Mouse (Mus musculus) mature B cell (primary cell): ENCODE data around the gene Scn3b.

Experiments
- in situ Hi-C: fragments of 300-500 bp; cut with MboI; formaldehyde crosslinking; loops from 2 replicates; pipeline ENCODE4 v1.14.3; 2019

Scn3b gene

DNA sequence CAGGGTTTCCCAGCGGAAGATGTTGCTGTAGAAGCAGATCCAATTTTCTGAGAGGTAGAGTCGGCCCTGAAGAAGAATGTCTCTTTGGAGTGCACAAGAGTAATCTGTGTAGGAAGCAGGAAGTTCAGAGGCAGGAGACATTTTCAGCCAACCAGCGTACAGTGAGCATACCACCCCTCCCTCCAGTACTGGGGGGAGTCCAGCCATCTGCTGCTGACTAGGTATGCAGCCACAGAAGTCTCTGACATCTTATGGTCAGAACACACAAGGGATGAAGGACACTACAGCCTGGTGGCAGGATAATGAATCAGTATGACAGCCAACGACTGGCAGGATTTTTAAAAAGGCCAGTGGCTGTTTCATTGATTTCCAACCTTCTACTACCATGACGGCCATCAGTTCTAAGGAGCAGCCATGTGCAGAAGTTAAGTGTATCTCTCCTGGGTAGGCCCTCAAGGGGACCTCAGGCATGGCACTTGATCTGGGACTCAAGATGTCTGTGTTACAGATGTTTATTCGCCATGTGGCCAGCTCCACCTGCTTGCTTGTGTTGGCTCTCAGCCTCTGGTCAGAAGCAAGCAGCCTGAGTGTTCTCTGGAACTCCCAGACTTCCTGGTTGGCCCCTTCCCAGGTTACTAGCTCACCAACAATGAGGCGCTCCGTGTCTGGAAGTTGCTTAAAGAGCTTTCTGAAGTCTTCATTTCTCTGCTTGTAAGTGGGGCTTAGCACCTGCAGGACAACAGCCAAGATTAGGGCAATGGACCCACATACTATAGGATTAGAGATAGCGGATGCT, 48.0 kb downstream of the Scn3b start:
- in situ Hi-C loops, result no loop called here

DNA sequence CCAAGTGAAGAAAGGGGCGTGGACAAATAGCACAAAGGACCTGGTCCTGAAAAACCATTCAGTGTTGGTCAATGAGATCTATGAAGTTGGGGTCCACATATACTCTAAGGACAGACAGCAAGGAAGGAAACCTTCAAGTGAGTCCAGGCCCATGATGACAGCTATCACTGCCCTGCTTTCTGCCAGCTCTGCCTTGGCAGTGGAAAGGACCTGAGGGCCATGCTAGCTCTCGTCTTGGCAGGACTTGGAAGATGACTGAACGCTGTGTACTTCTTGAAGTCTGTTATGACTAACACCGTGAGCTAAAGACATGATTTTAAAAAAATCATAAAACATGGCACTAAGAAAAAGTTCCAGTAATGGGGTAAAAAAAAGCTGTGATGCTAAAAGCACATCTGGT, 48.7 kb downstream of the Scn3b start:
- in situ Hi-C loops, result no loop called here

DNA sequence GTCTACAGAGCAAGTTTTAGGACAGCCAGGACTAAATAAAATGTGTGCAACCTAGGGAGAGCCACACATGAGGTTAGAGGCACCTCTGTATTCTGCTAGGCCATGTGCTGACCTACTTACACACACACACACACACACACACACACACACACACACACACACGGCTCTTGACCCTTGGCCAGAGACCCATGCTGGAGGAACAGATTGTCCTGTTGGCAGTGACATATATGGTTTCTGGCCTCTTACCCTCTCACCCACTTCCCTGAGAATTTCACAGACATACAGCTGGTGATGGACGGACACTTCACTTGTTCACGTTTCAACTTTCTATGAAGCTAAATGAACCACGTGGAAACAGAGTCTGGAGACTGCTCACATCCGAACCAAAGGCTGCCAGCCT, 49.8 kb downstream of the Scn3b start:
- in situ Hi-C loops, result no loop called here

DNA sequence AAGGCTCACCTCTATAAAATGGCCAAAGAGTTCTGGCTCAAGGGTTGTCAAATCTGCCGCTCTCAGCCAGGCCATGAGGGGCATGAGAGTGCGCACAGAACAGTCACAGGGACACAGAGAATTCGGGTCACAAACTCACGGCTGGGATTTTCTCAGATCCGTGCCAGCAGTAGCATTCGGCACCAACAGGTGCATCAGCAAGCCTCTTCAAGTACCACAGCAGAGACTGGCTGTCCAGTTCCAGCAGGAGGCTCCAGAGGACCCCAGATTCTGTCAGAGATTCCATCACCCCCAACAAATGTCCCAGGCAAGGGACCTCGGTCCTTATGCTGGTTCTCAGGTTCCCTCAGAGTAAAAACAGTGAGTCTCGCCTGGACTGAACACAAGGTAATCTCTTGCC, 51.4 kb downstream of the Scn3b start:
- in situ Hi-C loops, result no loop called here

DNA sequence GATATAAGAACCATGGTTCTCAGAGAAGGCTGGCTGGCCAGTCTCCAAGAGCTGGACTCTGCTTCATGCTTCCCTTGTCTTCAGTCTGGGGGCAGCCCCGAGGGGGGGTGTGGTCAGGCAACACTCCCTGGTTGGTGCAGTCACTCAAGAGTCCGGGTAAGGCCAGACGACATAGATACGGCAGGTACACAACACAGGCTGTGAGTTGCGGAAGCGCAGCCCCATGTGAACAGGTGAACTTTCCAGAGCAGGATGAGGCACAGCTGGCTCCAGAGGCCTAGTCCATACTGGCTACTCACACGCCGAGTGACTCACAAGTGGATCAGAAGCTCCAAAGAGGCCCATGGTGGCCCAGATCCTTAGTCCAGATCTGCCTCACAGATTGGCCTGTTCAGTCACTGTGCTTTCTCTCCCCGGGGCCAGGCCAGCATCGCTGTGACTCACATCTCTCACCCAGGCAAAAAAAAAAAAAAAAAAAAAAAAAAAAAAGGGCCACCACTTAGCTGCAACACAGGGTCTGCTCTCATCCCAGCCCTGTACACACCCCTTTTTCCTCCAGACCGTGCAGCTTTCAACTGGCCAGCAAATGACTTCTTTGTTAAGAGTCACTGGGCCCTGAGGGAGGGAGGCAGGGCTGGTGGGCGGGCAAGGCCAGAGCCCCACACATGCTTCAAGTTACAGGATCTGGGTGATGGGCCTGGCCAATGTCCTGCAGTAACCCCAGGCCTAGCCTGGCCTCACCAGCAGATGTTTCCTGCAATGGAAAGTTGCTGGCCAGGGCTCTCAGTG, 52.1 kb downstream of the Scn3b start:
- in situ Hi-C loops, result no loop called here

DNA sequence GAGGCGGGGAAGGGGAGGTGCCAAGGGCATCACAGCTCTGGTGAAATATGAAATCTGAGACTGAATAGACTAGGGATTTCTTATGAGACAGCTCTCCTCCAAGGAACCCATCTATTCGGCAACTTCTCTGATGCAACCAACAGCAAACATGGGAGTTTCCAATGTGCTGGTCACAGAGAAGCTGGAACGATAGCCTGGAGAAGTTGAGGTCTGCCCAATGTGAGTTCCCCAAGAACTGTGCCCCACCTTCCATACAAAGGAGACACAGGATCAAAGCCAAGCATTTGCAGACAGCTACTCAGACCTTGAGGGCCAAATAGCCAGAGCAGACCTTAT, 52.6 kb downstream of the Scn3b start:
- in situ Hi-C loops, result no loop called here

DNA sequence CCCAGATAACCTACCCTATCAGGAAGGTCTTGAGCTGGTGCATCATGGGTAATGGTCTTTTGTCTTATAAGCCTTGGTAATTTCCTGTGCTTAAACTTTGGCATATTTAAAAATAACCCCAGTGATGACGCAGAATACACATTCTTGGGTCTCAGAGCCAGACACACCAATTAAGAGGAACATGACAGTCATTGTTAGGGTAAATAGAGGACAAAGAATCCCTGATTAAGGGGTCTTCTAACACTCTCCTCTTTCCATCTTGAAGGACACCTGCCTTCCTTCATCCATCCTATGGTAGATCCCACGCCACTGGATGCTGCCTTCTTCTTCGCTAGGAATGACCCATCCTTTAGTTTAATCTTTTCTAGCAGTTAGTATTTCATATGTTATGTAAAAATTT, 53.4 kb downstream of the Scn3b start:
- in situ Hi-C loops, result no loop called here

DNA sequence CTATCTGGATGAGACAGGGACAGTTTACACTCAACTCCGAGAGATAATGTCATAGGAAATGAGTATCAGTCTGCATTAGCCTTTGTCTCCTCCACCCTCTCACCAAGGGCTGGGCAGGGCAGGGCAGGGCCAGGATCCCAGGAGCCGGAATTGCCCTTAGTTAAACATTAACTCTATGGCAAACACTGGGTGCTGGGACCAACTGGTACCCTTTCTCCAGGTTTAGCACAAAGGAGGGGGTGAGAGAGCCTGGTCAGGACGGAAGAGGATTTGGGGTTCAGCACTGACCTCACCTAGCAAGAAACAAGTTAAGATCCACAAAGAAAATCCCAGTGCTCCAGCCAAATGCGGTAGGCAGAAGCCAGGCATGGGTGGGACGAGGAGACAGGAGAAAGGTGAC, 54.2 kb downstream of the Scn3b start:
- in situ Hi-C loops, result no loop called here

DNA sequence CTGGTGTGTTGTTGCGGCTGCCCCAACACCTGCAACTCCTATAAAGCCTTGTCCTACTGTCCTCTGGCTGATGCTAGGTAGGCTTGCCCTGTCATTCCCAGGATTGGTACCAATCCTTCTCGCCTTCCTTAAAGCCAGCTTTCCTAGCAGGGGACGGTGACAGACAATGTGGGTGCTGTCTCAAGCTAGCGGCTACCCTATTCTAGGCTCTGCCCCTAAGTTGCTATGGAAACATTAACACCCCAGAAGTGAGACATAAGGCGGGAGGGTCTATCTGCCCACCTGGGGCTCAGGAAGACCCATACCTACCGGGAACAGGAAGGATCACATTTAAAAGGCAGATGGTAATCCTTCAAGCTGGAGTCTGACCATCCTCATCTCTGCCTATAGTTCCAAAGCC, 54.8 kb downstream of the Scn3b start:
- in situ Hi-C loops, result no loop called here

DNA sequence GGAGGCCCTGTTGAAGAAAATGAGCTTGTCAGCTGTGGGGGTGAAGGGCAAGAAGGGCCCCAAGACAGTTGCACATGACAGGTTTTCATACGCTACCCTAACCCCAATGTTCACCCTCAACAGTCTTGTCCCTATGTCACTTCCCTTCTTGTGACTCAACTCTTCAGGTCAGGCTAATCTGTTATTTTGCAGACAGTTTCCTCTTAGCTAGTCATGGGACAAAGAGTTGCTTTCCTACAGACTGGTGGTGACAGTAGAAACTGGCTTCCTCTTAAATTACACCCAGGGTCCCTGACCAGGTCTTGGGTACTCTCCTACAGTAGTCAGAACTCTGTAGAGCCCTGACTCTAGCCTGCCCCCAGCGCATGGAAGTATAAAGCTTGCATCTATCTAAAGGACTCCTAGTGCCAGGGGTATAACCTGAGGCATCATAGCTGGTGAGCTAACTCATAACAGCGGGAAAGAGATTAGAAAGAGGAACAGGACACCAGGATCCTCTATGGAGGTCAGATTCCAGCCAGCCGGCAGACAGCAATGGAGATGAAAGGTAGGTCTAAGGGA, 55.3 kb downstream of the Scn3b start:
- in situ Hi-C loops, result no loop called here

DNA sequence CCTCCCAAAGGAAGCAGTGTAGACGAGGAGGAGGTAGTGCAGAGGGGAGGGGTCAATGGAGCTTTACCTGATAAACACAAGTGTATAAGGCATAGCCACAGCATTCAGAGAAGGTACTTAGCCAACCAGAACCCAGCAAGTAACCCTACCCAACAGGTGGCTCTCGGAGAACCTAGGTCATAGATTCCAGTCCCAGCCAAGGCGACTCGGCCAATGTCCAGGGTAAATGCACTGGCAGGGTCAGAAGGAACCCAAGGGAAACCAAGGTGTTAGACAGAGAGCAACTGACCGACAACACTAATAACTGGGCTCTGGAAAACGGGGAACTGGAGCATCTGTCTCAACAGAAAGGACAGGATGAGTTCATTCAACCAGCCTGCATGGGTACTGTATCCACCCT, 55.8 kb downstream of the Scn3b start:
- in situ Hi-C loops, result no loop called here

DNA sequence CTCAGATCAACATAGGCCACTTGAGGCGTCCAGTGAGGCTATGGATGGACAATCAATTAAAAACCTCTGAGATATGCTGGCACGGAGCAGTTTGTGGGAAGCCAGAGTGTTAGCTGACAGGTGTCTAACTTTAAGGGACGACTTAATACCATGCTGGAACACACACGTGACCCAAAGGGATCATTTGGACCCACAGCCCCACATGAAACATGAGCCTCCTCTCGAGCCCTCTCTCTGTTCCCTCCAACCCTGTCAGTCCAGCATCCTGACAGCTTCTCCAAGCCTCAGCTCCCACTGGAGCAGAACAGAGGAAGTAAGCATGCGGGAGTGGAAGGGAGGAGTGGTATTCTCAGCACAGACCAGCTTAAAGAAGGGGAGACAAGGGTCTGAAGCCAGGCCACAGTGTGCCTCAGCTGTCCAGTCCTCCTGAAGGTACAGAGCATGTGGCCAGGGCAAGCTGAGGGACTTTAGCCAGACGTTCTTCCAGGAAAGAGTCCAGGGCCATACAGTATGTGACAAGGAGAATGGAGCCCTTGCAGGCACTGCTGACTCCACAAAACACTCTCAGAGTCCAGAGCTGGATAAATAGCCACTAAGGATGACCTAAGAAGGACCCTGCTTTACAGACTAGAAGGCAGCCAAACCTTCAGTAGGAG, 57.4 kb downstream of the Scn3b start:
- in situ Hi-C loops, result no loop called here

DNA sequence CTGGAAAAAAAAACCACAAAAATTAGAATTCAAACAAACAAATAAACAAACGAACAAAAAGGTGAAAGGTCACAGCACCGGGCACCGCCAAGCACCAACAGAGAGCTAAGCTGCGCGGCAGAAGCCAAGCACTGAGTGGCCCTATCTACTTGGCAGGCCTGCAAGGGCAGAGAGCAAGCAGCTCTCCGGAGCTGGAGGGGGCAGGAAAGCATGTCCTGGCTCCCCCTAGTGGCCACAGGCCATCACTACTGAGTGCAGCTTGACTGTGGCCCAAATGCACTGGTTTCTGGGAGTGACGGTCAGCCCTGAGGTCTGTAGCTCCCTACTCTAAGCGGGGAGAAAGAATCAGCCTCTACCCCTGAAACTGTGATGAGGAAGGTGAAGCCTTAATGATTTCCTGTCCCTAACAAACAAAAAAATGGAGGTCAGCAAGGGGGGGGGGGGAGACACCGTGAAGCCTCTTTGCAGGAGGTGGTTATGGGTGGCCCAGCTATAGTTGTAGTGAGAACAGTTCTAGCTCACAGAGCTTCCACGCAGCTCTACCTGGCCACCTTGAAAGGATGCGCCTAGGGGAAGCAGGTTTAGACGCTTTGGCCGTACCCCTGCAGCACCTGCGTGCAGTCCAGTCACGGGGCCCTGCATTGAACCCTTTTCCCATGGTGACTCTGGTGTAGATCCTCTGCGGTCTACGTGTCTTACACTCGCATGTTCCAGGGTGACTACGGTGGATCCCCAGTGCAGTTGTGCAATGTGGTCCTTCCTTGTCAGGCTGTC, 61.8 kb downstream of the Scn3b start:
- in situ Hi-C loops, result no loop called here

DNA sequence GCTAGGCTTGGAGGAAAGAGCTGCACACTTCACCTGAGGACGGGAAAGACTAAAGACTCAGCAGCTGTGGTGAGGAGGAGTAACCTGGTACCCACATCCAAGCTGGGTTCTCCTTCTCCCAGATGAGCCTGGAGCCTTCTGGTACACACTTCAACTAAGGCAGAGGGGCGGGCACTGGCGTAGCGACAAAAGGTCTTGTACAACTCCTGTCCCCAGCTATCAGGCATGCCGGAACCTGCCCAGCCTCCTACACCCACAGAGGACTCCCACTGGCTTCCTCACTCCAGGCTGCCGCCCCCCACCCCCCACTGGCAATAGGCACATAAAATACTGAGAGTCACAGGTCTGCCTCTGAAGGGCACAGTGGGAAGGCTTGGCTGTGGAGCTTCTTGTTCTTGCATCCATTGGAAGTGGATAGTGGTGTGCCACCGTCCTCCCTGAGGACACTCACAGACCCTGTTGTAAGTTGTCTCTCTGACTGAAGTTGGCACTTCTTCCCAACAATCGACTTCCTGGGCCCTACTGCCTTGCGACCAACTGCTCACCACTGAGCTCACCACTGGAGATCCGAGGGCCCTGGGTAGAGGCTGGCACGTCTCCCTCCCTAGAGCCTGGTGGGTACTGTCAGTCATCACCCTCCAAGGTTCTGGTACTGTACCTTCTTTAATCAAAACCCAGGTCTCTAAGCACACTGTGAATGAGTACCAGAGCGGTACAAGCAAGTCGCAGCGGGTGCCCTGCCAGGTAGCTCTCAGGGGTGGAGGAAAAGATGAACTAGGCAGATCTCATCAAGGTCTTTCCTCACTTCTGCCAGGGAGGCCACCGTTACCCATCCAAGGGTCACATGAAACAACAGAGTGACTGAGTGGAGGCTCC, 62.6 kb downstream of the Scn3b start:
- in situ Hi-C loops, result no loop called here

DNA sequence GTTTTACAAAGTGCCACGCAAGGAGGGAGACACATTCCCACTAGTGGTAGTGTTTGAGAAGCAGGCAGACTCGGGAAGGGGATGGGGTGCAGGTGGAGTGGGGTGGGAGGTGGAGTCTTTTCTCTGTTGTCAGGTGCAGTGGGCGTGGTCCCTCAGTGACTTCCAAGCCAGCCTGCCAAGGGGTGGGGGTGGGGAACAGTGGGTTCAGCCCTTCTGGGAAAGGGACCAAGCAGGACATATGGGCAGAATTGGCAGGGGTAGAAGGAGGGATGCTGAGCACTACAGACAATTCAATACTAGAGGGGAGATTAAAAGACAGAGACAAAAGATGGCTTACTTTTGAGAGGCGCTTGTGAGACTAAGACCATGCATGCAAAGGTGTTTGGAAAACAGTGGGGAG, 63.3 kb downstream of the Scn3b start:
- in situ Hi-C loops, result no loop called here

DNA sequence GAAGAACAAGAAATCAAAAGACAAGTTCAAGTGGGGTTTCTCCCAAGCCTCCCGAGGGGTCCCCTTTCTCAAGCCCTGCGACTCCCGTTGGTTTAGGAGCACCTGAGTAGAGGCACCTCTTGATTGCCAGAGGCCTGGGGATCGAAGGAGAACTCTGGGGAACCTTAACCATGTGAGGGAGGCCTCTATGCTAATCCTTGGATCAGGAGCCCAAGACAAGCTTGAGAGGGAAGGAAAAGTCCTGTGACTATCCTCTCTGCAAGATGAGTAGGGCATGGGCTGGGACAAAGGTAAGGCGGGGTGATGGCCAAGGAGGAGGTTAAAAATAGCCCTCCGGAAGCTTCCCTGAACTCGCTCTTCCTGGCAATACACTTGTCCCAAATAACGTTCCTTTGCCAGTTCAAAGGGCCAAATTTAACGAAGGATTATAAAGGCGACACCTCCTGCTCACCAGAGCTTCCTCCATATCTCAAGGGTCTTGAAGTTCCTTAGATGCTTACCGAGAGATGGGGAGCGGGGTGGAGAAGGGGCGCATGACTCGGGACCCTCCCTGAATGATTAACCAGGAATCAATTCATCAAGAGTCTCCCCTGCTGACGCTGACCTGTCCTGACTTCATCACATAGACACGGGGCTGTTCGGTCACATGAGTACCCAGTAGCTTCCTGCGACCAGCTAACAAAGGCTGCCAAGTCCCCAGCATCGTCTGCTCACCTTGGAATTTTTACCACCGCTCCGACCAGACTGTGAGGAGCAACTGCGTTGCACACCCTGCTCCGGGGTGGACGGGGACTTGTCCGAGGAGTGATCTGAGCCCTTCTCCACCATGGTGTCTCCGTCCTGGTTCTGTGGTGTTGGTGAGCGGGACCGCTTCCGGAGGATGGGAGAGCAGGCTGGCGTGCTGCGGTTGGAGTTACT, 64.0 kb downstream of the Scn3b start:
- in situ Hi-C loops, result no loop called here

DNA sequence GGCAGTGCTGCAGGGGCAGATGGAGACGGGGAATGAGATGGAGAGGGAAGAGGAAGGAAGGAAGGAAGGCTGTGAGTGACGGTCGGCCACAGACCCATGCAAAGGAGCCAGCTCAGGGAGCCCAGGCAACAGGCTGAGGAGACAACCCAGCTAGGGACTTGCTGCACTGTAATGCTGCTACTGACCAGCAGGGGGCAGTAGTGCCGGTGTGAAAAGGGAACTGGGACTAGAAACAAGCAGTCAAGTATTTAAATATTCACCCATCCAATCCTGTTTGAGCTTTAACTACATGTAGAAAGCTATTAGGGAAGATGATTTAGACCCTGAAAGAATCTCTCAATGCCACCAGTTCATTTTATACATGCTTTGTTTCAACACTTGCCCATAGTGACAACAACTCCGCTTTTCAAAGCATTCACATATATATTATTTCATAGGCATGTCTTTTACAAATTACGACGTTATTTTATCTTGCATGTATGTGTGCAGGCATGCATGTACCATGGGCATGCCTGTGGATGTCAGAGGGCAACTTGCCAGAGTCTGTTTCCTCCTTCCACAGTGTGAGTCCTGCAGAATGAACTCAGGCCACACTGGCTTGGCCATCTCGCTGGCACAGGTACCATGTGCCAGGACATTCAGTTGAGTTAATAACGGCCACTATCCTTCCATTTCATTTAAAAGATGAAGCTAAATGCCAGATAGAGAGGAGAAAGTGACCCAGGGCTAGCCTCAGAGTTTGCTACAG, 64.8 kb downstream of the Scn3b start:
- in situ Hi-C loops, result no loop called here

DNA sequence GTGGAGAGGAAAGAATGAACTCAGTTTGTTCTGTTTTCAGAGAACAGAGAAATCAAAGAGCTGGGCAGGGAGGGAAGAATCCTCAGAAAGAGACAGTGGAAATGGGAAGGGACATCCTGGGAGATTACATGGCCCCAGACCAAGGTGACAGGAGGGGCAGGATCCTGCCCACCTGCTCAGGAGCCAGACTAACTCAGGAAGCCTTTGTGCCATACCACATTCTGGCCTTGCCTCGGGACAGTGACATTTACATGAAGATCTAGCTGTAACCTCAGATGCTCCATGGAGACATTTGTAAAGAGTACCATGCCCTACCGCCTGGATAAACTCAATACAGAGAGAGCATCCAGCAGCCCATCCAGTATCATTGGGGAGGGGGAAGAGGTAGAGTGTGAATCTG, 65.6 kb downstream of the Scn3b start:
- in situ Hi-C loops, result no loop called here

DNA sequence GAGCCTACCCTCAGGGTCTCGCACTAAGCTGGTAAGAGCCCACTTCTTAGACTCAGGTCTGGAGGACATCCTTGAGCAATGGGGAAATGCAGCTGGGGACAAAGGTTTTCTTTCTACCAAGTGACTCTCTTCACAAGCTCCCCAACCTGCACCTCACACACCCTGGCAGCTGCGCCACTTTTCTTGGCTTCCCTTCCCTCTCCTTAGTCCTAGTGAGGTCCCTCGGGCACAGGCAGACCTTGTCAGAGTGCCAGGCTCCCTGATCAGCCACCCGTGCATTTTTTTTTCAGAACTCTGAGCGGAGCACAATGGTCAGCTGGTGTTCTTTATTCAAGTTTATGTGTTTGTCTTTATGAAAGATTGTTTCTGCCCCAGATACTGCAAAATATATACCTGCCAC, 67.7 kb downstream of the Scn3b start:
- in situ Hi-C loops, result no loop called here
